Mouse (Mus musculus): ENCODE measurements at regions not wholly inside any gene's neighbourhood (a gene's known extent, or its start where the extent isn't known, plus 50 kb on each side); places are given as distances from the start of the nearest gene placed in this dataset.

DNA sequence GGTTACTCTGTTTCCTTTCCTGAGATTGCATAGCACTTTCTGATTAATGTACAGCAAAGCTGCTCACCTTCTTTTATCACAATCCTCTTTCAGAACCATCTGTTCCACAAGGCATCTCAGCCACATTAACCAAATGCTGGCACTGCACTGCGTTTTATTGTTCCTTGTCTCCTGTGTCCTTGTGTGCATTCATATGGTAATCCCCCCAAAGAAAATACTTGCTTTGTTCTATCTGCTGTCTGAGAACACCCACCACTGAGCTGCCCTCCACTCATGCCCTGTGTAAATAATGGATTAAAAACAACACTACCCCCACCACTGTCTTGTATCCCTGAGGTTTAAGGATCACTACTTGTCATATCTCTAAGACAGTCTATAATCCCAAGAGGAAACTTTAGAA lies 335.1 kb downstream of the Tmem182 start:
- TF ChIP-seq EP300 (IDR thresholded peaks at IDR 0.05): no peak
- TF ChIP-seq CTCF (IDR thresholded peaks at IDR 0.05): no peak
